Mouse (Mus musculus) intestine, postnatal 0 days (tissue): Measurements from ENCODE around the gene Amd2. TPM values are rescaled to one million over a fixed set of nuclear protein-coding genes. Genes with fewer than 3 reads are reported as not detected.

ENCODE experiments used
- ATAC-seq: fragments of 200-750 bp; cut with Nextera tagmentation; 2 replicates; pipeline ENCODE4 v1.8.0; 2017; ENCODE audit warnings: mild to moderate bottlenecking, moderate TSS enrichment, moderate library complexity
- H3K27ac ChIP-seq: fragments of 300-500 bp; sonication (generic); 2 replicates; pipeline ENCODE4 v1.5.1; 2014; ENCODE audit warnings: mild to moderate bottlenecking, low read depth, low read length, moderate library complexity
- H3K27me3 ChIP-seq: fragments of 300-500 bp; sonication (generic); replicated peaks from 2 replicates; pipeline ENCODE4 v1.6.1; 2014; ENCODE audit warnings: low read length, mixed read lengths; ENCODE audit not compliant: control insufficient read depth, insufficient read depth
- H3K36me3 ChIP-seq: fragments of 300-500 bp; sonication (generic); 2 replicates; pipeline ENCODE4 v1.6.1; 2014; ENCODE audit warnings: mild to moderate bottlenecking, moderate library complexity; ENCODE audit not compliant: control insufficient read depth, insufficient read depth
- H3K4me1 ChIP-seq: fragments of 300-500 bp; sonication (generic); replicated peaks from 2 replicates; pipeline ENCODE4 v1.6.1; 2014; ENCODE audit warnings: antibody characterized with exemption, low read length, mixed read lengths; ENCODE audit not compliant: control insufficient read depth, insufficient read depth
- H3K4me2 ChIP-seq: fragments of 300-500 bp; sonication (generic); replicated peaks from 2 replicates; pipeline ENCODE4 v1.6.1; 2014; ENCODE audit warnings: low read depth, mild to moderate bottlenecking, moderate library complexity
- H3K4me3 ChIP-seq: fragments of 300-500 bp; sonication (generic); 2 replicates; pipeline ENCODE4 v1.5.1; 2014; ENCODE audit warnings: low read depth, low read length
- H3K9ac ChIP-seq: fragments of 300-500 bp; sonication (generic); 2 replicates; pipeline ENCODE4 v1.6.1; 2014; ENCODE audit warnings: mild to moderate bottlenecking, low read depth, low read length
- H3K9me3 ChIP-seq: fragments of 300-500 bp; sonication (generic); 2 replicates; pipeline ENCODE4 v1.6.1; 2016; ENCODE audit warnings: mixed run types; ENCODE audit not compliant: control insufficient read depth
- CTCF ChIP-seq: sonication (generic); IDR thresholded peaks from 2 replicates; pipeline ENCODE4 v1.5.1; 2016; ENCODE audit warnings: low read depth, mild to moderate bottlenecking, control low read depth, antibody characterized with exemption, moderate library complexity
- WGBS: fragments of 180-500 bp; shearing (Covaris S2); extraction: QIAGEN DNeasy Blood & Tissue Kit; methylation state at CpG from one replicate; pipeline ENCODE4 v1.1.7; 2014; 5-methylcytosine and 5-hydroxymethylcytosine counted together
- polyA plus RNA-seq: library from polyadenylated mRNA; unstranded; fragments of >200 nt; fragmentation: Nextera tagmentation; extraction: Ambion mirVana; gene quantifications from 2 replicates; pipeline ENCODE4 v1.2.1, GENCODE M21; 2015

Amd2 gene
- 2.3 and 2.6 TPM in 2 replicates for polyA plus RNA-seq

DNA sequence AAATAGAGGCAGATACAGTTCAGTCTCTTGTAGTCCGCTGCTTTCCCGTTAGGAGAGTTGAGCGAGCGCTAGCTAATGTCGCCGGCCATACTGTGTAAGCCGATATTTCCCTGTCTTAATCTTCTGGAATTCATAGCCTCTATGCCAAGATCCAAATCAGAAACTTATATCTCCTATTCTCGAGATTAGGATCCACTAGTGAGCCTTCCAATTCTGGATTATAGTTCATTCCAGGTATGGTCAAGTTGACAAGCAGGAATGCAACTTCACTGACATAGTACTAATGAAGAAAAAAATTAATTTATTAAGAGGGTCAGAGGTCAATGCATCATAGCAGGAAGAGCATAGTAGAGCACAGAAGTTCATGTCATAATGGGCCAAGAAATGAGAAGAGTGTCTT lies at the start of gene Amd2:
Amd2 (minus strand) TSS at position 101 of the 400 bp plus-strand sequence.
- no peak within 1 kb of the TSS for H3K4me2 ChIP-seq
- no peak within 1 kb of the TSS for H3K27ac ChIP-seq
- no peaks in the 10 kb centered on the region for H3K36me3 ChIP-seq
- peaks cover under 1% of the 10 kb centered on the region; the same call in 1 of the 2 replicates for H3K9me3 ChIP-seq
- no peak within 1 kb of the TSS for H3K4me3 ChIP-seq
- 92% methylated on average over 8 of the region's 8 CpGs for WGBS
- ATAC-seq = no peak
- no peaks in the 10 kb centered on the region for H3K27me3 ChIP-seq
- no peaks in the 10 kb centered on the region for H3K4me1 ChIP-seq
- TF ChIP-seq CTCF = no peak
- no peak within 1 kb of the TSS for H3K9ac ChIP-seq

DNA sequence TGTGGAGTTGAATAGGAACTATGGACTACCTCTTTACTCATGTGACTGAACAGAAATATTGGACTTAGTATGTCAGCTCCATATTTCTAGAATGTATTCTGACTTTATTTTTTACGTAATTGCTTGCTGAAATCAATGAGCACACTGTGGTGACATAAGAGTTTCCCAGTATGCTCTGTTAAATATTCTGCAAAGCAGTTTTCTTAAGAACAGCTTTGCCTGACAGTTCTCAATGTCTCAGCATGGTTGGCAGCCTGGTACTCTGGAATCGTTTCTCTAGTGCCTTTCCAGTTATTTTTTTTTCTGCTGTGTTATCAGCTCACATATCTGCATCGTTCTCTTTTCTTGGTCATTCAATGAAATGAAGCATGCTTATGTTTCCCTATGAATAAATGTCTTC lies 49.6 kb upstream of the Amd2 start:
- Histone ChIP-seq H3K27ac (no peak overlapping the region), H3K9me3 (no peaks in the 10 kb centered on the region), H3K36me3 (no peaks in the 10 kb centered on the region), H3K9ac (no peak overlapping the region), H3K27me3 (no peaks in the 10 kb centered on the region), H3K4me1 (no peaks in the 10 kb centered on the region), H3K4me2 (no peak overlapping the region), H3K4me3 (no peak overlapping the region)
- ATAC-seq = no peak
- TF ChIP-seq CTCF = no peak
- 75% methylated on average over 3 of the region's 3 CpGs for whole genome bisulfite sequencing

DNA sequence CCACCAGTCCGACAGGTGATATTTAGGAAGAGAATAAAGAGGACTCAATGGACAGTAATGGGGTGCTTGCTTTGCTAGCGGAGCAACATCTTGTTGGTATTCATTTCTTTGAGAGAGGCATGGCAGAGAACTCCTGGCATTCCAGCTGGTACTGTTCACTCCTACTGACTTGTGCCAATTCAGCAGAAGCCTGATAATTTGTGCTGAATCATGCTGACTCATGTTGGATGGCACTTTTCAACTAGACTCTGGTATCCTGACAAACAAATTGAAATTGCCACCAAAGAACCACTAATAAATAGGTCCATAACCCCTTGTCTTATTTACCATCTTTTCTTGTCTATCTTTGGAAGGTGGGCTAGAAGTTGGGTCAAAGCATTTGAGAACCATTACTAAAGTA lies 25.9 kb upstream of the Amd2 start:
- no peaks in the 10 kb centered on the region for H3K4me1 ChIP-seq
- no peak overlapping the region for H3K4me3 ChIP-seq
- TF ChIP-seq CTCF = no peak
- no peak overlapping the region for H3K4me2 ChIP-seq
- H3K36me3 ChIP-seq = no peaks in the 10 kb centered on the region
- no peak overlapping the region for H3K27ac ChIP-seq
- H3K9ac ChIP-seq = no peak overlapping the region
- 92% methylated on average over 2 of the region's 2 CpGs for WGBS
- no peaks in the 10 kb centered on the region for H3K27me3 ChIP-seq
- H3K9me3 ChIP-seq = no peaks in the 10 kb centered on the region
- no peak for ATAC-seq

DNA sequence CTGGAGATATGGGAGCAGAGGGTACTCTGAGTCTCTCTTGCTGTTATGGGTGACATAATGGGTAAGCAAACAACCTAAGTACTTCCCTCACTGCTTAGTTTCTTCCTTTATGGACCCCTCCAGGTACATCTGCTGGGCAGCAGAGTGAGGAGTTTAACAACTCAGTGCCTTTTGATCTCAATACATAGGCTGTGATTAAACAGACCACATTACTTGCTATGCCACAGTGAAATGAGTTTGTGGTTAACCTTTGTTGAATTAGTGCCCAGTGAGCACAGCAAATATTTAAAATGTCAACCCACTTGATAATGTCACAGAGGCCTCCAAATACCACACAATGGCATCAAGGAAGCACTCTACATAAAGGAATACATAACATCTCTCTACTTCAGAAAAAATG lies 2.6 kb upstream of the Amd2 start:
- Histone ChIP-seq H3K9ac (no peak overlapping the region), H3K9me3 (no peaks in the 10 kb centered on the region), H3K4me2 (no peak overlapping the region), H3K27ac (no peak overlapping the region), H3K27me3 (no peaks in the 10 kb centered on the region), H3K4me3 (no peak overlapping the region), H3K4me1 (no peaks in the 10 kb centered on the region), H3K36me3 (no peaks in the 10 kb centered on the region)
- no peak for TF ChIP-seq CTCF
- ATAC-seq = no peak
